Mouse (Mus musculus) bone marrow macrophage, adult 2 months (primary cell): ENCODE measurements around the gene Rnf43.

Experiments used
- CTCF ChIP-seq: IDR thresholded peaks from 2 replicates; pipeline ENCODE4 v1.5.1; 2012; ENCODE audit warnings: low read depth, mild to moderate bottlenecking, low read length, moderate library complexity
- POLR2A ChIP-seq: IDR thresholded peaks from 2 replicates; pipeline ENCODE4 v1.6.1; 2012; ENCODE audit warnings: mild to moderate bottlenecking, low read depth, low read length, borderline replicate concordance

GRCm38 (mm10) chr11:87743691-87744090 is 81.2 kb downstream of the Rnf43 start:
- TF ChIP-seq CTCF (no peak), POLR2A (no peak)
